ENCODE assay signal across 19 mouse cellular contexts in the genomic region with DNA sequence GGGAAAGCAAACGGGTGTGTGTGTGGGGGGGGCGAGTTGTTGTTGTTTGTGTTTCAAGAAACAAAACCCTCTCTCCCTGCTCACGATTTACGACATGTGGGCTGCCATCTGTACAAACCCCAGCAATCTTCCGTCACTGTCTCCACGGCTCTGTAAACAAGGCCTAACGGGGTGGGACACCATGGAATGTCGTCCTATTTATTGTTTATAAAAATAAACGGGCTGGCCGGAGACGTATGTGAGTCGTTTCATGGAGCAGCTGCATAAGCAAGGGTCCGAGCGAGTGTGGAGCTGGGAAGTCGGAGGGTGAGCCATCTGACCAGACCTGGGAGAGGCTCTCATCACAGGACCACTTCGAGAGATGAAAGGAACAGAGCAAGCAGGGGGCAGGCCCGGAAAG.
DNase-seq lines count a peak whose midpoint lies in the region; ATAC-seq and TF ChIP-seq lines count a peak whose summit lies in the region.
"Had no signal": no experiment of that assay in that cellular context is flagged by ENCODE, and none has a peak within 500 bp of the region (broad histone marks: within the 10 kb centered on the region; RNA-seq: fewer than 3 reads in every experiment).

No protein-coding gene starts in this region.

- no peaks in the 10 kb centered on the region for H3K36me3 ChIP-seq in kidney, postnatal 0 days (ENCODE audit: insufficient read depth, low read length)
- no peaks in the 10 kb centered on the region for H3K36me3 ChIP-seq in kidney, adult 2 months (ENCODE audit: control insufficient read depth, insufficient read depth, low read length)
- no peaks in the 10 kb centered on the region for H3K36me3 ChIP-seq in limb, embryonic 12.5 days
- no peaks in the 10 kb centered on the region for H3K36me3 ChIP-seq in neural tube, embryonic 15.5 days
- no peaks in the 10 kb centered on the region for H3K36me3 ChIP-seq in heart, embryonic 10.5 days
- H3K36me3 ChIP-seq: liver, embryonic 12.5 days had no signal

- H3K4me3 ChIP-seq in kidney, postnatal 0 days (replicated peaks; ENCODE audit: low read depth, low read length), result no peak overlapping the region
- no peak overlapping the region for H3K4me3 ChIP-seq in kidney, adult 2 months (ENCODE audit: insufficient read depth, low read depth, low read length)
- no peak overlapping the region for H3K4me3 ChIP-seq in limb, embryonic 12.5 days (replicated peaks)
- no peak overlapping the region for H3K4me3 ChIP-seq in neural tube, embryonic 15.5 days (replicated peaks)
- no peak overlapping the region for H3K4me3 ChIP-seq in heart, embryonic 10.5 days
- H3K4me3 ChIP-seq: forebrain, embryonic 13.5 days; liver, embryonic 12.5 days; myocyte had no signal

- no peak for TF ChIP-seq POLR2A in kidney, adult 2 months (IDR thresholded peaks at IDR 0.05; ENCODE audit: low read depth, low read length)

- TF ChIP-seq CTCF in kidney, postnatal 0 days (IDR thresholded peaks at IDR 0.05; ENCODE audit: low read depth), result no peak
- no peak for TF ChIP-seq CTCF in kidney, adult 2 months (conservative IDR thresholded peaks at IDR 0.05; ENCODE audit: insufficient read depth, insufficient read length, low read depth, low read length)

- 0 out of 2 replicates have a peak, but pooled peaks have one; percentile 25 for ATAC-seq in kidney, postnatal 0 days (replicated peaks; ENCODE audit: low FRiP score, low read depth)
- no peak for ATAC-seq in limb, embryonic 12.5 days (ENCODE audit: insufficient number of reproducible peaks, insufficient read depth, low FRiP score, low TSS enrichment, low read depth)
- ATAC-seq in neural tube, embryonic 15.5 days (ENCODE audit: low FRiP score), result no peak
- ATAC-seq: activated CD4-positive, CD25-positive, alpha-beta regulatory T cell, adult 4 months; forebrain, embryonic 13.5 days; liver, embryonic 12.5 days; Patski had no signal

- H3K9ac ChIP-seq in kidney, postnatal 0 days (ENCODE audit: low read depth, low read length), result no peak overlapping the region
- peak overlapping the region; percentile 32; the same call in 1 of the 2 replicates for H3K9ac ChIP-seq in limb, embryonic 12.5 days (replicated peaks)
- no peak overlapping the region for H3K9ac ChIP-seq in neural tube, embryonic 15.5 days (replicated peaks)
- H3K9ac ChIP-seq: forebrain, embryonic 13.5 days; liver, embryonic 12.5 days had no signal

- peak overlapping the region; percentile 27; the same call in 1 of the 2 replicates for H3K4me2 ChIP-seq in kidney, postnatal 0 days (ENCODE audit: low read length)
- peak overlapping the region; percentile 26; the same call in 1 of the 2 replicates for H3K4me2 ChIP-seq in limb, embryonic 12.5 days
- 0 out of 2 replicates have a peak overlapping the region, but pooled peaks have one; percentile 20 for H3K4me2 ChIP-seq in neural tube, embryonic 15.5 days
- H3K4me2 ChIP-seq: forebrain, embryonic 13.5 days; liver, embryonic 12.5 days had no signal

- DNase-seq in kidney, postnatal 0 days (ENCODE audit: low spot score), result peak; percentile 61
- DNase-seq in kidney, adult 2 months, result no peak
- DNase-seq in lung, postnatal 10 days, result peak; percentile 19
- no peak for DNase-seq in lung, postnatal 36 days
- no peak for DNase-seq in heart, embryonic 10.5 days (ENCODE audit: low spot score)
- DNase-seq in right cerebral cortex, postnatal 25 days, result no peak
- DNase-seq: adrenal gland, postnatal 36 days; cerebellum, adult 8-10 months; gastrocnemius, postnatal 25 days; heart, postnatal 10 days; midbrain, embryonic 14.5 days; thymus, postnatal 4 days had no signal

- no peaks in the 10 kb centered on the region for H3K27me3 ChIP-seq in kidney, postnatal 0 days (ENCODE audit: insufficient read depth, low read length)
- H3K27me3 ChIP-seq in kidney, adult 2 months (replicated peaks; ENCODE audit: control insufficient read depth, insufficient read depth, low read length), result no peaks in the 10 kb centered on the region; the same call in 1 of the 2 replicates
- peaks cover 19% of the 10 kb centered on the region for H3K27me3 ChIP-seq in limb, embryonic 12.5 days
- H3K27me3 ChIP-seq in neural tube, embryonic 15.5 days (replicated peaks), result no peaks in the 10 kb centered on the region
- peaks cover 26% of the 10 kb centered on the region for H3K27me3 ChIP-seq in heart, embryonic 10.5 days (ENCODE audit: insufficient read depth, poor library complexity, severe bottlenecking)
- H3K27me3 ChIP-seq: forebrain, embryonic 13.5 days; liver, embryonic 12.5 days had no signal

- H3K9me3 ChIP-seq in kidney, postnatal 0 days (replicated peaks; ENCODE audit: low read length), result no peaks in the 10 kb centered on the region
- no peaks in the 10 kb centered on the region for H3K9me3 ChIP-seq in limb, embryonic 12.5 days
- H3K9me3 ChIP-seq in neural tube, embryonic 15.5 days (replicated peaks), result no peaks in the 10 kb centered on the region
- no peaks in the 10 kb centered on the region for H3K9me3 ChIP-seq in heart, embryonic 10.5 days
- H3K9me3 ChIP-seq: forebrain, embryonic 13.5 days; liver, embryonic 12.5 days had no signal

- WGBS in kidney, postnatal 0 days, result 11% methylated on average over 17 of the region's 17 CpGs
- 35% methylated on average over 17 of the region's 17 CpGs for WGBS in kidney, adult 2 months
- 13% methylated on average over 17 of the region's 17 CpGs for WGBS in limb, embryonic 12.5 days
- 15% methylated on average over 17 of the region's 17 CpGs for WGBS in neural tube, embryonic 15.5 days
- 49% methylated on average over 17 of the region's 17 CpGs for WGBS in heart, embryonic 10.5 days

- H3K4me1 ChIP-seq in kidney, postnatal 0 days (replicated peaks; ENCODE audit: insufficient read depth, low read length), result 0 out of 2 replicates have a peak, but pooled peaks cover 6% of the 10 kb centered on the region
- no peaks in the 10 kb centered on the region for H3K4me1 ChIP-seq in kidney, adult 2 months (ENCODE audit: control insufficient read depth, insufficient read depth, low read length)
- H3K4me1 ChIP-seq in limb, embryonic 12.5 days (replicated peaks), result peaks cover 6% of the 10 kb centered on the region; the same call in 1 of the 2 replicates
- peaks cover 12% of the 10 kb centered on the region for H3K4me1 ChIP-seq in neural tube, embryonic 15.5 days
- H3K4me1 ChIP-seq in heart, embryonic 10.5 days, result no peaks in the 10 kb centered on the region
- H3K4me1 ChIP-seq: forebrain, embryonic 13.5 days; liver, embryonic 12.5 days had no signal

- no peak overlapping the region for H3K27ac ChIP-seq in kidney, postnatal 0 days
- H3K27ac ChIP-seq in kidney, adult 2 months (ENCODE audit: insufficient read depth, low read depth, low read length), result no peak overlapping the region
- H3K27ac ChIP-seq in limb, embryonic 12.5 days, result no peak overlapping the region
- no peak overlapping the region for H3K27ac ChIP-seq in neural tube, embryonic 15.5 days (replicated peaks)
- no peak overlapping the region for H3K27ac ChIP-seq in heart, embryonic 10.5 days
- H3K27ac ChIP-seq: forebrain, embryonic 13.5 days; liver, embryonic 12.5 days had no signal

Comparison
In these comparisons a context has a peak if more than half of its experiments do, and no peak if none do; other contexts are left out.
1. DNase-seq: peak in kidney, postnatal 0 days (single experiment) and lung, postnatal 10 days (single experiment); none in kidney, adult 2 months (single experiment), lung, postnatal 36 days (single experiment), heart, embryonic 10.5 days (single experiment) and right cerebral cortex, postnatal 25 days (single experiment).
2. Peak in every context shown above with its lines, with median percentiles within 50 percentile points of each other: H3K4me2 ChIP-seq.